Mouse (Mus musculus): ENCODE measurements around the gene H2-DMb2. TPM values are rescaled to one million over a fixed set of nuclear protein-coding genes. Genes with fewer than 3 reads are reported as not detected.

H2-DMb2 gene
- total and polyA plus RNA-seq, 3 experiments: 0.77 to 1.5 TPM; not detected in 1

DNA sequence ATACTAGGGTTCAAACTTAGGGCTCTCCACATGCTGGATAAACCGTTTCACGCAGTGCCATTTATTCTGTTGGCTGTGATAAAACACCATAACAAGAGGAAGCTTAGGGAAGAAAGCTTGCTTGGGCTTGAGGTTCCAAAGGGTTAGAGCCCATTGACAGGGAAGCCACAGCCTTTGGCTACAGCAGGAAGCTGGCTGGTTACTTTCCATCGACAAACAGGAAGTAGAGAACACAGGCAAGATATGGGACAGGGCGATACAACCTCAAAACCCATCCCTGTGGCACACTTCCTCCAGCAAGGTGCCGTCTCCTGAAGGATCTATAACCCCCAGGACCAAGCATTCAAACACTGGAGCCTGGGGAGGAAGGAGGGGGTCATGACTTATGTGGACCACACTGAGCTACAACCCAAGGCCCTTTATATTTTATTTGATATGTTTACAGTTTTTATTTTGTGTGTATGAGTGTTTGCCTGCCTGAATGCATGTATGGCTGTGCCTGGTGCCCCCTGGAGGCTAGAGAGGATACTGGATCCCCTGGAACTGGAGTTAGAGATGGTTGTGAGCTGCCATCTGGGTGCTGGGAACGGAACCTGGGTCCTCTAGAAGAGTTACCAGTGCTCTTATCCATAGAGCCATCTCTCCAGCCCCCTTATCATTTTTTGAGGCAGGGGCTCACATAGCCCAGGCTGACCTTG lies 22.1 kb downstream of the H2-DMb2 start:
- Histone ChIP-seq H3K4me3 (ENCODE audit: control insufficient read depth in 1 of 2, insufficient read depth in 1 of 2, low read depth in 2 of 2, low read length in 2 of 2) (peak overlapping the region; percentile 11 to 46; a peak in 3 of 4 replicates), H3K4me1 (ENCODE audit: control insufficient read depth in 1 of 2, insufficient read depth in 2 of 2, low read length in 2 of 2) (peaks cover 2 to 4% of the 10 kb centered on the region in 2 experiments; a peak in 3 of 4 replicates), H3K36me3 (ENCODE audit: control insufficient read depth in 1 of 2, insufficient read depth in 2 of 2, low read length in 2 of 2) (no peaks in the 10 kb centered on the region), H3K27me3 (ENCODE audit: control insufficient read depth in 1 of 2, insufficient read depth in 2 of 2, low read length in 2 of 2) (no peaks in the 10 kb centered on the region), H3K27ac (ENCODE audit: control insufficient read depth, low read depth, low read length) (peak overlapping the region; percentile 84), H3K9me3 (replicated peaks; ENCODE audit: insufficient read depth, low read length) (no peaks in the 10 kb centered on the region), H3K9ac (ENCODE audit: control insufficient read depth, low read depth, low read length, poor library complexity, severe bottlenecking) (peak overlapping the region; percentile 66), H3K79me2 (ENCODE audit: control insufficient read depth, insufficient read depth, low read length, poor library complexity) (no peaks in the 10 kb centered on the region)
- peak; percentile 87 for DNase-seq (ENCODE audit: low read depth, low spot score)
- TF ChIP-seq GATA1 (IDR thresholded peaks at IDR 0.05; ENCODE audit: low read depth, low read length) (peak; percentile 40; the same call in 1 of the 2 replicates), CTCF (IDR thresholded peaks at IDR 0.05 in 2 of 3, conservative IDR thresholded peaks at IDR 0.05 in 1 of 3; ENCODE audit: control insufficient read depth in 1 of 3, insufficient read depth in 1 of 3, low read depth in 2 of 3, low read length in 3 of 3, poor library complexity in 1 of 3, severe bottlenecking in 1 of 3) (peak; percentile 60 to 81 (median 72)), ETS1 (IDR thresholded peaks at IDR 0.05; ENCODE audit: low read depth, low read length) (0 out of 2 replicates have a peak, but pooled peaks have one; percentile 8), NELFE (IDR thresholded peaks at IDR 0.05; ENCODE audit: low read depth, low read length) (peak; percentile 41; the same call in 1 of the 2 replicates), POLR2AphosphoS5 (IDR thresholded peaks at IDR 0.05; ENCODE audit: borderline replicate concordance, low read depth, low read length) (no peak), RAD21 (IDR thresholded peaks at IDR 0.05; ENCODE audit: low read depth, low read length) (peak; percentile 65), KAT2A (conservative IDR thresholded peaks at IDR 0.05; ENCODE audit: low read depth, low read length) (no peak), HCFC1 (IDR thresholded peaks at IDR 0.05; ENCODE audit: low read depth, low read length) (peak; percentile 33; the same call in 1 of the 2 replicates), ZC3H11A (IDR thresholded peaks at IDR 0.05; ENCODE audit: low read depth, low read length) (peak; percentile 69), TBP (IDR thresholded peaks at IDR 0.05; ENCODE audit: low read depth, low read length) (0 out of 2 replicates have a peak, but pooled peaks have one; percentile 31), EP300 (IDR thresholded peaks at IDR 0.05; ENCODE audit: low read depth in 1 of 2, low read length in 2 of 2) (peak; percentile 18 to 33; a peak in 2 of 4 replicates), SMC3 (IDR thresholded peaks at IDR 0.05; ENCODE audit: low read depth, low read length) (peak; percentile 91), MAZ (IDR thresholded peaks at IDR 0.05; ENCODE audit: low read depth, low read length) (no peak), USF1 (IDR thresholded peaks at IDR 0.05; ENCODE audit: low read depth, low read length) (no peak), ELF1 (IDR thresholded peaks at IDR 0.05; ENCODE audit: low read depth, low read length) (peak; percentile 72), MXI1 (IDR thresholded peaks at IDR 0.05; ENCODE audit: low read depth, low read length) (no peak; the same call in none of the 2 replicates)

GRCm38 (mm10) chr17:34169279-34169678 lies 26.2 kb downstream of the H2-DMb2 start:
- Histone ChIP-seq H3K4me3 (ENCODE audit: control insufficient read depth in 1 of 2, insufficient read depth in 1 of 2, low read depth in 2 of 2, low read length in 2 of 2) (no peak overlapping the region), H3K4me1 (ENCODE audit: control insufficient read depth in 1 of 2, insufficient read depth in 2 of 2, low read length in 2 of 2) (peaks cover 2 to 6% of the 10 kb centered on the region in 2 experiments; a peak in 3 of 4 replicates), H3K9ac (ENCODE audit: control insufficient read depth, low read depth, low read length, poor library complexity, severe bottlenecking) (no peak overlapping the region), H3K79me2 (ENCODE audit: control insufficient read depth, insufficient read depth, low read length, poor library complexity) (no peaks in the 10 kb centered on the region), H3K9me3 (replicated peaks; ENCODE audit: insufficient read depth, low read length) (no peaks in the 10 kb centered on the region), H3K36me3 (ENCODE audit: control insufficient read depth in 1 of 2, insufficient read depth in 2 of 2, low read length in 2 of 2) (peaks cover 0 to 3% of the 10 kb centered on the region in 2 experiments; a peak in 2 of 4 replicates), H3K27ac (ENCODE audit: control insufficient read depth, low read depth, low read length) (no peak overlapping the region), H3K27me3 (ENCODE audit: control insufficient read depth in 1 of 2, insufficient read depth in 2 of 2, low read length in 2 of 2) (no peaks in the 10 kb centered on the region)
- peak; percentile 85 for DNase-seq (ENCODE audit: low read depth, low spot score)
- TF ChIP-seq USF2 (IDR thresholded peaks at IDR 0.05; ENCODE audit: borderline replicate concordance in 1 of 2, insufficient read depth in 1 of 2, low read depth in 1 of 2, low read length in 2 of 2) (no peak), MXI1 (IDR thresholded peaks at IDR 0.05; ENCODE audit: low read depth, low read length) (no peak), GABPA (IDR thresholded peaks at IDR 0.05; ENCODE audit: low read depth, low read length) (no peak), ZC3H11A (IDR thresholded peaks at IDR 0.05; ENCODE audit: low read depth, low read length) (peak; percentile 92), USF1 (IDR thresholded peaks at IDR 0.05; ENCODE audit: low read depth, low read length) (no peak), SMC3 (IDR thresholded peaks at IDR 0.05; ENCODE audit: low read depth, low read length) (peak; percentile 86), KAT2A (conservative IDR thresholded peaks at IDR 0.05; ENCODE audit: low read depth, low read length) (no peak), TAL1 (IDR thresholded peaks at IDR 0.05; ENCODE audit: low read length) (no peak), CTCF (IDR thresholded peaks at IDR 0.05 in 2 of 3, conservative IDR thresholded peaks at IDR 0.05 in 1 of 3; ENCODE audit: control insufficient read depth in 1 of 3, insufficient read depth in 1 of 3, low read depth in 2 of 3, low read length in 3 of 3, poor library complexity in 1 of 3, severe bottlenecking in 1 of 3) (peak; percentile 42 to 86 (median 74)), CHD2 (IDR thresholded peaks at IDR 0.05; ENCODE audit: low read length) (no peak), JUND (IDR thresholded peaks at IDR 0.05; ENCODE audit: low read depth, low read length) (peak; percentile 33; the same call in 1 of the 2 replicates), RAD21 (IDR thresholded peaks at IDR 0.05; ENCODE audit: low read depth, low read length) (peak; percentile 88), UBTF (IDR thresholded peaks at IDR 0.05; ENCODE audit: borderline replicate concordance, insufficient read depth, low read depth, low read length) (no peak), POLR2AphosphoS2 (IDR thresholded peaks at IDR 0.05; ENCODE audit: low read length) (no peak), MAX (IDR thresholded peaks at IDR 0.05; ENCODE audit: low read length) (no peak), BHLHE40 (IDR thresholded peaks at IDR 0.05; ENCODE audit: borderline replicate concordance, low read depth, low read length) (no peak), MEF2A (IDR thresholded peaks at IDR 0.05; ENCODE audit: extremely low read depth, insufficient replicate concordance, low read depth, low read length, poor library complexity, severe bottlenecking) (no peak), ZMIZ1 (IDR thresholded peaks at IDR 0.05; ENCODE audit: low read depth, low read length) (no peak), EP300 (IDR thresholded peaks at IDR 0.05; ENCODE audit: low read depth in 1 of 2, low read length in 2 of 2) (no peak), NELFE (IDR thresholded peaks at IDR 0.05; ENCODE audit: low read depth, low read length) (no peak)
